Mouse (Mus musculus): ENCODE measurements around the gene Gm28048.

- no peak for TF ChIP-seq MYOD1 (IDR thresholded peaks at IDR 0.05; ENCODE audit: control insufficient read depth in 1 of 3, insufficient read length in 2 of 3, low read depth in 2 of 3)
- TF ChIP-seq TCF12 (IDR thresholded peaks at IDR 0.05; ENCODE audit: insufficient read depth, poor library complexity, severe bottlenecking): no peak
- TF ChIP-seq POLR2A (IDR thresholded peaks at IDR 0.05; ENCODE audit: insufficient read length, low read depth): no peak
- no peak for TF ChIP-seq MAX (IDR thresholded peaks at IDR 0.05; ENCODE audit: low read depth)
- TF ChIP-seq E2F4 (IDR thresholded peaks at IDR 0.05; ENCODE audit: insufficient read depth): no peak
- no peak for TF ChIP-seq POLR2AphosphoS2 (IDR thresholded peaks at IDR 0.05; ENCODE audit: insufficient read length, low read depth)
- TF ChIP-seq TCF3 (IDR thresholded peaks at IDR 0.05; ENCODE audit: insufficient read length, low read depth): no peak
- no peak for TF ChIP-seq CEBPB (IDR thresholded peaks at IDR 0.05; ENCODE audit: insufficient read depth, poor library complexity, severe bottlenecking)
Measured at GRCm38 (mm10) chr11:22923606-22924005, 58.3 kb downstream of the Gm28048 start.
